Mouse (Mus musculus): ENCODE data around the gene Rundc1. TPM values are rescaled to one million over a fixed set of nuclear protein-coding genes. Genes with fewer than 3 reads are reported as not detected.
A peak's percentile ranks its signal among the peaks of the same experiment; 100 is the strongest.
"Not testable (repeated sequence)": the region's sequence is repeated elsewhere in the genome, so short reads cannot be mapped to it uniquely, and the experiment has no call there.

Gene Rundc1
- polyA plus RNA-seq, 1 experiment from 2014 or later, result 7.5 TPM

GRCm38 (mm10) chr11:101466552-101466950, 41.7 kb downstream of the Rundc1 start:
- Histone ChIP-seq H3K79me2 (ENCODE audit: inconsistent target) (peaks cover 40% of the 10 kb centered on the region), H3K36me3 (ENCODE audit: inconsistent target) (peaks cover 11% of the 10 kb centered on the region), H3K4me3 (ENCODE audit: inconsistent target) (peak overlapping the region; percentile 16)
- WGBS (ENCODE audit: missing documents), result 36% methylated on average over 4 of the region's 5 CpGs
- H3K27ac ChIP-seq, result not testable (repeated sequence)

DNA sequence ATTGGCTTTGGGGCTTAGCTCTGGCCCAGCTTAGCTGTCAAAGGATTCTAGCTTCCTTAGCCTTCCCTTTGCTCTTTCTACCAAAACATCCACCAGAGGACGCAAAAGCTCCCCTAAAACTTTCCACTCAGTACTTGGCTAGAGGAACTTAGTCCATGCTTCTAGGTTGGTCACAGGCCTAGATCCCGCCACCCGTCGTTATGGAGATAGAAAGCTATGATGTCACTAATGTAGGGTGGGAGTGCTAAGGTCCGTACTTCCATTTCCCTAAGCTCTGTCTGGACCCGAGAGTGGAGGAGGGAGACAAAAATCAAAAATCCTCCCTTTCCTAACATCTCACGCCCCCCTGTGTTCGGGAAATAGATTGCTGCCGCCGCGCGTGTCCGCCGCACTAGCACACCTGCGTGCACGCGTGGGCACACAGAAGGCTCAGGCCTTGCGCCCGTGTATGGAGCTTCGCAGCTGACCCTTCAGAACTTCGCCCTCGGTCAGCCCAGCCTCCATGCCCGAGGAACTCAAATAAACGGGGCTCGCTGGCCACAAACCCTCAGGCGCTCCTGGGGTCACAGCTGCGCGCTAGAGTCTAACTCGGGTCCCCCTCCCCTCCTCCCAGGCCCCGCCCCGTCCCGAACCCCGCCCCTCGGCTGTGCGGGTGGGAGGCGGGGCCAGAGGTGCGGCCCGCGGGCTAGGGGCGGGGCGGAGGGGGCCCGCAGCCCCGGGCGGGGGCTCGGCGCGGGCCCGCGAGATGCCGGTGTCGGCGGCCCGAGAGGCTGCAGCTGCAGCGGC, 42.8 kb downstream of the Rundc1 start:
- WGBS (ENCODE audit: missing documents), result under 1% methylated on average over 46 of the region's 54 CpGs
- H3K27ac ChIP-seq, result no peak overlapping the region
- no peaks in the 10 kb centered on the region for H3K36me3 ChIP-seq (ENCODE audit: inconsistent target)
- H3K4me3 ChIP-seq (ENCODE audit: inconsistent target), result peak overlapping the region; percentile 49
- H3K79me2 ChIP-seq (ENCODE audit: inconsistent target), result peaks cover 29% of the 10 kb centered on the region

DNA sequence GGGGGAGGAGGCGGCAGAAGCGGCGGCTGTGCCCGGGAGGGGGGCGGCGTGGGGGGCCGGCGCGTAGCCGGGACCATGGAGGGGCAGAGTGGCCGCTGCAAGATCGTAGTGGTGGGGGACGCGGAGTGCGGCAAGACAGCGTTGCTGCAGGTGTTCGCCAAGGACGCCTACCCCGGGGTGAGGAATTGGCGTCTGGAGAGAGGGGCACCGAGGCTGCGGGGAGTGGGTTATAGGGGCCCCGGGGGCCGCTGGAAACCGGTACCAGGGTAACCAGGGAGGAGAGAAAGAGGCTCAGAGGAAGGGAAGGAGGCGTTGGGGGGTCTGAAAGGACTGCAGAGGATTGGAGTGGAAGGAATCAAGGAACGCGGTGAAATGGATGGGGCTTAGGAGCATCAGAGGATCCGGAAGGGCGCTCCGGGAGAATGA, 43.4 kb downstream of the Rundc1 start:
- peaks cover 23% of the 10 kb centered on the region for H3K79me2 ChIP-seq (ENCODE audit: inconsistent target)
- 4% methylated on average over 30 of the region's 31 CpGs for WGBS (ENCODE audit: missing documents)
- H3K27ac ChIP-seq, result no peak overlapping the region
- H3K4me3 ChIP-seq (ENCODE audit: inconsistent target), result peak overlapping the region; percentile 33
- H3K36me3 ChIP-seq (ENCODE audit: inconsistent target), result no peaks in the 10 kb centered on the region

GRCm38 (mm10) chr11:101468731-101469130, 43.8 kb downstream of the Rundc1 start:
- WGBS (ENCODE audit: missing documents), result 26% methylated on average over 10 of the region's 13 CpGs
- peaks cover 18% of the 10 kb centered on the region for H3K79me2 ChIP-seq (ENCODE audit: inconsistent target)
- peak overlapping the region; percentile 33 for H3K4me3 ChIP-seq (ENCODE audit: inconsistent target)
- no peak overlapping the region for H3K27ac ChIP-seq
- H3K36me3 ChIP-seq (ENCODE audit: inconsistent target), result no peaks in the 10 kb centered on the region

DNA sequence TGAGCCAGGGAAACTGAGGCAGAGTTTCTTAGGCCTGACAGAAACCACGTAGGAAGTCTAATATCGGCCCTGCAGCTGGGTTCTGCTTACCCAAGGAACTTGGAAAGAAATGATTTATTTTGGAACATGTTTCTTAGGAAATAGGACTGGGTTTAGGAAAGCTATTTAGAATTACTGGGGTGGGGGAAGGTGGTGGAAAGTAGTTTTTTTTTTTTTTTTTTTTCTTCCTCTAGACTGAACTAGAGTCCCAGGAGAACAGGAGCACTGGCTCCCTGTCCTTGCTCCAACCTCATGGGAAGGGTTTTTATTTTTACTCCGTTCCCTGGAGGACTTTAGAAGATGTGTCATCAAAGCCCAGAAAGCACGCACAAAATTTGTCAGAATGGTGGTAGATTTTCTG, 44.3 kb downstream of the Rundc1 start:
- Histone ChIP-seq H3K27ac (no peak overlapping the region), H3K4me3 (ENCODE audit: inconsistent target) (no peak overlapping the region), H3K79me2 (ENCODE audit: inconsistent target) (peaks cover 14% of the 10 kb centered on the region), H3K36me3 (ENCODE audit: inconsistent target) (no peaks in the 10 kb centered on the region)
- WGBS (ENCODE audit: missing documents), result 82% methylated on average over 4 of the region's 4 CpGs

DNA sequence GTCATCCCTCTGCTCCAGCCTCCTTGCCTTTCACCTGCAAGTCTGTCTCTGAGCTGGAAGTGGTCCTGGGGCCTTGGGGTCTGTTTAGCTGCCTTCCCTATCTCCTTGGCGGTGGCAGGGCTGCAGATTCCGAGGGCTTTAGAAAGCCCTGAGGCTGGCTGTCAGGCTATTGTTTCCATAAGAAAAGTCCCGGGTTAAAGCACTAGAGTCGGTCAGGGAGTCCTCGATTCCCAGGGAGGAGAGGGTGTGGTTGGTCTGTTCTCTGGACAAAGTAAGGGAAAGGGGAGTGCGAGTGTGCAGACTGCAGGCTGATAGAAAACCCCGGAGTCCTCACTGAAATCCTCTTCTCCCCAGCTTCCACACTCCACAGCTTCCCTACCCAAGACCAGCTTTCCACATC, 45.3 kb downstream of the Rundc1 start:
- H3K4me3 ChIP-seq (ENCODE audit: inconsistent target), result no peak overlapping the region
- no peak overlapping the region for H3K27ac ChIP-seq
- H3K36me3 ChIP-seq (ENCODE audit: inconsistent target), result no peaks in the 10 kb centered on the region
- H3K79me2 ChIP-seq (ENCODE audit: inconsistent target), result peaks cover 4% of the 10 kb centered on the region; the same call in 1 of the 2 replicates
- 92% methylated on average over 7 of the region's 7 CpGs for WGBS (ENCODE audit: missing documents)

- H3K79me2 ChIP-seq (ENCODE audit: inconsistent target), result no peaks in the 10 kb centered on the region
- H3K4me3 ChIP-seq (ENCODE audit: inconsistent target), result no peak overlapping the region
- no peak overlapping the region for H3K27ac ChIP-seq
- no peaks in the 10 kb centered on the region for H3K36me3 ChIP-seq (ENCODE audit: inconsistent target)
- WGBS (ENCODE audit: missing documents), result 87% methylated on average over 3 of the region's 3 CpGs
These were observed 47.0 kb downstream of the Rundc1 start for GRCm38 (mm10) chr11:101471926-101472325.

DNA sequence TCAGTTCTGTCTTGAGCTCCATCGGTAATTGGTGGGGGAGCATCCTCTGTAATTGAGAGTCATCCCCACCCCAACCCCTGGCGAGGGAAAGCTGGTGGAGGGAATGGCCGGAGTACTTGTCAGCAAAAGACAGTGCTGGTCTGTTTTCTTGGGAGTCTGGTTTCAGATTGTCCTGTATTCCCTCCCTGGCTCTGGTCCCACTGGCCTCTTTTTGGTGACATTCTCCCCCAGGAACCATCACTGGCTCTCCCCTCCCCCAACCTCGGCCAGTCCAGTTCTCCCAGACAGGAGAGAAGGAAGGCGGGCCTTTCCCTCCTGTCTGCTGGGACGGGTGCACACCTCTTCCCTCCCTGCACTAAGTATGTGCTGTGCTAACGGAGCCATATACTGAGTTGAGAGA, 47.5 kb downstream of the Rundc1 start:
- 90% methylated on average over 5 of the region's 7 CpGs for WGBS (ENCODE audit: missing documents)

GRCm38 (mm10) chr11:101473686-101474085, 48.8 kb downstream of the Rundc1 start:
- H3K36me3 ChIP-seq (ENCODE audit: inconsistent target); H3K27ac ChIP-seq; H3K79me2 ChIP-seq (ENCODE audit: inconsistent target); H3K4me3 ChIP-seq (ENCODE audit: inconsistent target): not testable (repeated sequence)
- WGBS (ENCODE audit: missing documents), result no CpG with 5 or more reads among the region's 1 CpGs

More for the DNA sequence above, 47.5 kb downstream of the Rundc1 start:
- H3K27ac ChIP-seq, result no peak overlapping the region
- no peak overlapping the region for H3K4me3 ChIP-seq (ENCODE audit: inconsistent target)
- H3K36me3 ChIP-seq (ENCODE audit: inconsistent target), result no peaks in the 10 kb centered on the region
- no peaks in the 10 kb centered on the region for H3K79me2 ChIP-seq (ENCODE audit: inconsistent target)

DNA sequence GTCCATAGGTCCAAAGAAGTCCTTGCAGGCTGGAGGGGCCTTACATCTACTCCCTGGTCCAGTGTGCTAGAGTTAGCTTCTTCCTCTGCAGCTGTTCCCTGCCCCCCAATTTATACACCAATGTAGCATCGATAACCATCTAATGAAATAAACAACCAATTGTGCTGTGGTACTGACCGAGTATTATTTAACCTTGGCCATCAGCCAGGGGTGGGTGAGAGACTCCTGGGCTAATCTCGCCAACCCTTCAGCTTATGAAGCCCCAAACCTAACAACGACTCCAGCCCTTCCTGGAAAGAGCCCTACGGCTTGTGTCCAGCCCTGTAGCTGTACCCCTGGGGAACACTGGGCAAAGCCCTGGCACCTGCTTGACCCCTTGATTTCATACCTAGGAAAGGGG, 49.4 kb downstream of the Rundc1 start:
- Histone ChIP-seq H3K36me3 (ENCODE audit: inconsistent target) (no peaks in the 10 kb centered on the region), H3K27ac (no peak overlapping the region), H3K79me2 (ENCODE audit: inconsistent target) (no peaks in the 10 kb centered on the region), H3K4me3 (ENCODE audit: inconsistent target) (no peak overlapping the region)
- WGBS (ENCODE audit: missing documents), result 88% methylated on average over 5 of the region's 5 CpGs

DNA sequence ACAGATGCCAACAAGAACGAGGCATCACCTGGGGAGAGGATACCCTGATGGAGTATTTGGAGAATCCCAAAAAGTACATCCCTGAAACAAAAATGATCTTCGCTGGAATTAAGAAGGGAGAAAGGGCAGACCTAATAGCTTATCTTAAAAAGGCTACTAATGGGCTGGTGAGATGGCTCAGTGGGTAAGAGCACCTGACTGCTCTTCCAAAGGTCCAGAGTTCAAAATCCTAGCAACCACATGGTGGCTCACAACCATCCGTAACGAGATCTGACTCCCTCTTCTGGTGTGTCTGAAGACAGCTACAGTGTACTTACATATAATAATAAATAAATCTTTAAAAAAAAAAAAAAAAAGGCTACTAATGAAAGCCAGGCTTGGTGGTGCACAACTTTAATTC, 51.5 kb downstream of the Rundc1 start:
- WGBS (ENCODE audit: missing documents), result 95% methylated on average over 4 of the region's 4 CpGs
- not testable (repeated sequence) for H3K36me3 ChIP-seq (ENCODE audit: inconsistent target); H3K4me3 ChIP-seq (ENCODE audit: inconsistent target); H3K79me2 ChIP-seq (ENCODE audit: inconsistent target); H3K27ac ChIP-seq

DNA sequence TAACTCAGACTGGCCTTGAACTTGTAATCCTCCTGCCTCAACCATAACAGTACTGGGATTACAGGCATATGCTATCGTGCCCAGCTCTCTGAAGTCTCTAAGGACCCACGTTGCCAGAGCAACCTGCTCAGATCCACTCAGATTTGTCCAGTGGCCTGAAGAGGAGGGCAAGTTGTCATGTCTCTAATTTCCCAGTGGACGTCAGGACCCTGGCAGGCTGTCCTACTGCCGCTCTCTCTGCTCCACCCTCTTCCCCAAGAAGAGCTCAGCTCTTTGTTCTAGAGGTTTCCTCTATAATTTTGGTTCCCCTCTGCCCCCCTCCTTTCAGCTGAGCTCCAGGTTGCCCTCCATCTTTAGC, 52.3 kb downstream of the Rundc1 start:
- Histone ChIP-seq H3K27ac (no peak overlapping the region), H3K4me3 (ENCODE audit: inconsistent target) (no peak overlapping the region), H3K36me3 (ENCODE audit: inconsistent target) (no peaks in the 10 kb centered on the region), H3K79me2 (ENCODE audit: inconsistent target) (no peaks in the 10 kb centered on the region)
- 64% methylated on average over 4 of the region's 4 CpGs for WGBS (ENCODE audit: missing documents)

GRCm38 (mm10) chr11:101477552-101478211, 52.8 kb downstream of the Rundc1 start:
- WGBS (ENCODE audit: missing documents), result 86% methylated on average over 10 of the region's 10 CpGs
- H3K36me3 ChIP-seq (ENCODE audit: inconsistent target), result no peaks in the 10 kb centered on the region

DNA sequence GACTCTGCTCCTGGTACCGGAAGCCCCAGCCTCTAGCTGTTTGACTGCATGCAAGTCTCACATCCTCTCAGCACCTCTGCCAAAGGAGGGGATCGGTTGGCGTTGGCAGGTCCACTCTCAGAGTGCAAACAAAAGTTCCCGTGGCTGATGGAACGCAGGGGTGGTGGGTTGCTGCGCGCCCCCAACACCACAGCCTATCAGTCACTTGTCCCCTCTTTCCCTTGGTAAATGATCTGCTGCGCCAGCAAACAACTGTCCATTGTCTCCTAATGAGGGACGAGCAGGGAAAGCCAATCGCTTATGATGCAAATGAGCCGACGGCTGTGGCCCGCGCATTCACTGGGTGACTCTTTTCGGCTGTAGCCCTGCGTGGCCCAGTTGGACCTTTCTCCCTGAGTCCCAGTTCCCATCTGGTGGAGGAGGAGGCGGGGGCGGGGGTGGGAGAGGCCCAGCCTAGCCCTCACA, 54.3 kb downstream of the Rundc1 start:
- no peaks in the 10 kb centered on the region for H3K36me3 ChIP-seq (ENCODE audit: inconsistent target)
- no peak overlapping the region for H3K4me3 ChIP-seq (ENCODE audit: inconsistent target)
- WGBS (ENCODE audit: missing documents), result 51% methylated on average over 16 of the region's 18 CpGs
- H3K79me2 ChIP-seq (ENCODE audit: inconsistent target), result no peaks in the 10 kb centered on the region
- H3K27ac ChIP-seq, result no peak overlapping the region

More at GRCm38 (mm10) chr11:101477552-101478211, 52.8 kb downstream of the Rundc1 start:
- no peak overlapping the region for H3K4me3 ChIP-seq (ENCODE audit: inconsistent target)
- H3K79me2 ChIP-seq (ENCODE audit: inconsistent target), result no peaks in the 10 kb centered on the region
- no peak overlapping the region for H3K27ac ChIP-seq

DNA sequence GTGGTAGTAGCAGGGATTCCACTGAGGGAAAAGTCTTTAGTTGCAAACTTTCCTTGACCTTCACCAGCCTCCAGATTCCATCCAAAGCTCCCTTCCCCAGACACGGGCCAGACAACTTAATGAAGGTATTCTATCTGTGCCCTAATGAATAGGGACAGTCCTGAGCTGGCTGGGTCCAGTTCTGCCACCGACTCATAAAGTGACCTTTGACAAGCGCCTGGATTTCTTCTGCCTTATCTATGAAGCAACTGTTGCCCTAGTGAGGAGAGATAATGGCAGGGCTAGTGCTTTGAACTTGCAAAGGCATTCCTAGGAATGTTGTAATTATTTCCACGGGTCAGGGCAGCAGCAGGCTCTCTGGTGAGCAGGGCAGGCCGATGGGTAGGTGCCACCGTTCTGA, 56.0 kb downstream of the Rundc1 start:
- H3K27ac ChIP-seq, result no peak overlapping the region
- no peaks in the 10 kb centered on the region for H3K36me3 ChIP-seq (ENCODE audit: inconsistent target)
- WGBS (ENCODE audit: missing documents), result 78% methylated on average over 6 of the region's 6 CpGs
- no peak overlapping the region for H3K4me3 ChIP-seq (ENCODE audit: inconsistent target)
- H3K79me2 ChIP-seq (ENCODE audit: inconsistent target), result no peaks in the 10 kb centered on the region
